Mouse (Mus musculus) small intestine, adult 2 months (tissue): ENCODE data around the gene Uap1l1. TPM values are rescaled to one million over a fixed set of nuclear protein-coding genes. Genes with fewer than 3 reads are reported as not detected.

ENCODE experiments used
- H3K27ac ChIP-seq: fragments of 200-500 bp; 2 replicates; pipeline ENCODE4 v1.5.1; 2012; ENCODE audit warnings: low read depth, low read length, control low read depth, inconsistent platforms; ENCODE audit not compliant: insufficient read depth
- H3K27me3 ChIP-seq: fragments of 200-500 bp; 2 replicates; pipeline ENCODE4 v1.6.1; 2012; ENCODE audit warnings: mild to moderate bottlenecking, moderate library complexity, low read length, inconsistent platforms; ENCODE audit not compliant: control insufficient read depth, insufficient read depth
- H3K36me3 ChIP-seq: fragments of 200-500 bp; 2 replicates; pipeline ENCODE4 v1.6.1; 2012; ENCODE audit warnings: mild to moderate bottlenecking, low read length, control low read depth, inconsistent platforms; ENCODE audit not compliant: control insufficient read depth, insufficient read depth
- H3K4me1 ChIP-seq: fragments of 200-500 bp; 2 replicates; pipeline ENCODE4 v1.6.1; 2012; ENCODE audit warnings: low read length, inconsistent platforms, mixed read lengths; ENCODE audit not compliant: control insufficient read depth, insufficient read depth, insufficient read length
- H3K4me3 ChIP-seq: fragments of 200-500 bp; 2 replicates; pipeline ENCODE4 v1.5.1; 2012; ENCODE audit warnings: low read depth, mild to moderate bottlenecking, control low read depth, inconsistent platforms, low read length, moderate library complexity
- CTCF ChIP-seq: fragments of 200-500 bp; IDR thresholded peaks from 2 replicates; pipeline ENCODE4 v1.5.1; 2012; ENCODE audit warnings: low read depth, mild to moderate bottlenecking, control low read depth, inconsistent platforms, low read length, moderate library complexity, mixed read lengths; ENCODE audit not compliant: insufficient replicate concordance, insufficient read length; ENCODE audit errors: extremely low read depth
- POLR2A ChIP-seq: fragments of 200-500 bp; IDR thresholded peaks from 2 replicates; pipeline ENCODE4 v1.6.1; 2012; ENCODE audit warnings: low read depth, mild to moderate bottlenecking, control low read depth, inconsistent platforms, low read length, moderate library complexity
- WGBS: fragments of 180-500 bp; shearing (Covaris S2); methylation state at CpG from one replicate; pipeline ENCODE4 v1.1.7; 2018; 5-methylcytosine and 5-hydroxymethylcytosine counted together
- polyA plus RNA-seq: library from polyadenylated mRNA; depleted of rRNA; stranded (reverse); fragments of >200 nt; gene quantifications from 2 replicates; pipeline ENCODE4 v1.2.3, GENCODE M21; 2012

Uap1l1 gene
- polyA plus RNA-seq, 1 experiment, result 360 TPM

DNA sequence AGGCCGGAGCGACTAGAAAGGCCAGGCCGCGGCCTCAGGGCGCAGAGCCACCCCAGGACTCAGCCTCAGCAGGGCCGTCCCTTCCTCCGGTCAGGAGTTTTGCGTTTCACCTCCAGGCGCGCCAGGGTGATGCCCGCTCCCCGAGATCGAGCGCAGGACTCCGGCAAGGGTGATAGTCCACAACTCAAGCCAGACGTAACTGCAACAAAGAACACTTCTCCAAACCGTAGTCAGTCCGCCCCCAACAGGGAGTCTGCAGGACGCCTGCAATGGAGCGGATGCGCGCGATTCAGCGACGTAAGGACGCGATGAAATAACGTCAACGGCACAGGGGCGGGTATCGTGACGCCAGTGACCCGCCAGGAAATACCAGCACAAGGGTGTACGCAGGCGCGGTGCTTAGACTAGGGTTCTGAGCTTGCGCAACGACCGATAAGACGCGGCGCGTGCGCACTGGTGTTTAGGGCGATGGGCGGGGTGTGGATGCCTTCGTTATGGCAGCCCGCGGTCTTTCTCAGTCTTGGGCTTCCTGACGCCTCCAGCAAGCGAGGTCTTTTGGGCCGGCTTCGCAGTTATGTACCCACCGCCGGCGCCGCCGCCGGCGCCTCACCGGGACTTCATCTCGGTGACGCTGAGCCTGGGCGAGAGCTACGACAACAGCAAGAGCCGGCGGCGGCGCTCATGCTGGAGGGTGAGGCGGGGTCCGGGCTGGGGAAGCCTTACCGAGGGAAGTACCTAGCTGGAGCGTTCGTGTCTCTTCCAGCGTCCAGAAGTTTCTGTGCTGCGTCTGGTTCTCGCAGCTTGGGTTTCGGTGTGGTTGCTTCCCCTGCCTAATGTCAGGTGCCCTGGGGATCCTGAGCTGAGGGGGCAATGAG, 33.0 kb downstream of the Uap1l1 start, which contains the start of gene Man1b1:
Gene Man1b1 (plus strand): TSS at position 53 of the 875 bp plus-strand sequence.
- Histone ChIP-seq H3K4me3 (peak within 1 kb of the TSS; percentile 85), H3K36me3 (peaks cover 24% of the 10 kb centered on the region), H3K4me1 (peaks cover 10% of the 10 kb centered on the region; the same call in 1 of the 2 replicates), H3K27me3 (no peaks in the 10 kb centered on the region), H3K27ac (peak within 1 kb of the TSS; percentile 82)
- WGBS, result under 1% methylated on average over 78 of the region's 78 CpGs
- TF ChIP-seq CTCF (no peak), POLR2A (peak; percentile 32)

- no peak for TF ChIP-seq CTCF
- TF ChIP-seq POLR2A, result no peak
Measured at GRCm38 (mm10) chr2:25331470-25331869, 34.0 kb downstream of the Uap1l1 start.

GRCm38 (mm10) chr2:25328440-25328839, 37.0 kb downstream of the Uap1l1 start:
- H3K27me3 ChIP-seq, result no peaks in the 10 kb centered on the region
- TF ChIP-seq CTCF (peak; percentile 57; the same call in 1 of the 2 replicates), POLR2A (no peak)
- no peaks in the 10 kb centered on the region for H3K36me3 ChIP-seq
- peaks cover 6% of the 10 kb centered on the region; the same call in 1 of the 2 replicates for H3K4me1 ChIP-seq
- H3K27ac ChIP-seq, result no peak overlapping the region
- no peak overlapping the region for H3K4me3 ChIP-seq
- WGBS, result 36% methylated on average over 7 of the region's 7 CpGs

More at GRCm38 (mm10) chr2:25331470-25331869, 34.0 kb downstream of the Uap1l1 start:
- H3K36me3 ChIP-seq, result peaks cover 17% of the 10 kb centered on the region
- no peak overlapping the region for H3K27ac ChIP-seq
- H3K4me3 ChIP-seq, result peak overlapping the region; percentile 85
- no peaks in the 10 kb centered on the region for H3K27me3 ChIP-seq
- H3K4me1 ChIP-seq, result peaks cover 10% of the 10 kb centered on the region; the same call in 1 of the 2 replicates
- 45% methylated on average over 9 of the region's 9 CpGs for WGBS

DNA sequence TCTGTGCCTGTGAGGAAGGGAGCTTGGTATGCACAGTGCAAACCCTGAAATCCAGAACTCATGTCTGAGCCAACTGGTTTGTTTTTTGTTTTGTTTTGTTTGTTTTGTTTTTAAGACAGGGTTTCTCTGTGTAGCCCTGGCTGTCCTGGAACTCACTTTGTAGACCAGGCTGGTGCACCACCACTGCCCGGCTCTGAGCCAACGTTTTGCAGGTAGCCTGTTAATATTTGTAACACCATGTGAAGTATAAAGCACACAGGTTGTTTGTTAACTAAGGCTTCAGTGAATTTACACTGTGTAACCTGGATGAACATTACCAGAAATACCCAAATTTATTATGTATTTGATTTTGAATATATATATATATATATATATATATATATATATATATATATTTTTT, 39.4 kb downstream of the Uap1l1 start:
- no peak for TF ChIP-seq CTCF
- no peak for TF ChIP-seq POLR2A
- Histone ChIP-seq H3K36me3 (no peaks in the 10 kb centered on the region), H3K27me3 (no peaks in the 10 kb centered on the region), H3K4me3 (no peak overlapping the region), H3K27ac (no peak overlapping the region), H3K4me1 (no peaks in the 10 kb centered on the region)
- WGBS, result 73% methylated on average over 2 of the region's 2 CpGs

GRCm38 (mm10) chr2:25320084-25320483, 45.4 kb downstream of the Uap1l1 start:
- Histone ChIP-seq H3K27me3 (peaks cover 8% of the 10 kb centered on the region; the same call in 1 of the 2 replicates), H3K4me1 (peaks cover 5% of the 10 kb centered on the region; the same call in 1 of the 2 replicates), H3K4me3 (no peak overlapping the region), H3K36me3 (no peaks in the 10 kb centered on the region), H3K27ac (no peak overlapping the region)
- TF ChIP-seq CTCF (no peak), POLR2A (no peak)
- WGBS, result 29% methylated on average over 2 of the region's 2 CpGs

- TF ChIP-seq POLR2A, result no peak
- no peak for TF ChIP-seq CTCF
- WGBS, result 9% methylated on average over 58 of the region's 58 CpGs
Measured at GRCm38 (mm10) chr2:25318971-25319773, 46.3 kb downstream of the Uap1l1 start, which contains the start of gene Grin1. Gene Grin1, minus strand, starts transcription at chr2:25319187.

More at GRCm38 (mm10) chr2:25318971-25319773, 46.3 kb downstream of the Uap1l1 start, which contains the start of gene Grin1:
- H3K36me3 ChIP-seq, result no peaks in the 10 kb centered on the region
- H3K27me3 ChIP-seq, result peaks cover 8% of the 10 kb centered on the region; the same call in 1 of the 2 replicates
- H3K4me3 ChIP-seq, result peak within 1 kb of the TSS; percentile 34
- H3K4me1 ChIP-seq, result peaks cover 5% of the 10 kb centered on the region; the same call in 1 of the 2 replicates
- no peak within 1 kb of the TSS for H3K27ac ChIP-seq
